Mouse (Mus musculus): ENCODE measurements around the gene Mpv17l. TPM values are rescaled to one million over a fixed set of nuclear protein-coding genes. Genes with fewer than 3 reads are reported as not detected.
"Not testable (repeated sequence)": the region's sequence is repeated elsewhere in the genome, so short reads cannot be mapped to it uniquely, and the experiment has no call there.

The Mpv17l gene
- total RNA-seq, 2 experiments from 2014 or later, result 0.32 to 0.33 TPM

- no peak for ATAC-seq (replicated peaks; ENCODE audit: poor library complexity)
These were observed 24.6 kb downstream of the Mpv17l start for GRCm38 (mm10) chr16:13927456-13928075.

- no peak for ATAC-seq (replicated peaks; ENCODE audit: poor library complexity)
These were observed 37.3 kb downstream of the Mpv17l start for GRCm38 (mm10) chr16:13940139-13940846.

GRCm38 (mm10) chr16:13940847-13941395 lies 38.0 kb downstream of the Mpv17l start:
- 0 out of 2 replicates have a peak, but pooled peaks have one; percentile 9 for ATAC-seq (replicated peaks; ENCODE audit: poor library complexity)

GRCm38 (mm10) chr16:13944178-13944577 lies 41.2 kb downstream of the Mpv17l start:
- ATAC-seq (replicated peaks; ENCODE audit: poor library complexity), result 0 out of 2 replicates have a peak, but pooled peaks have one; percentile 11

- ATAC-seq (replicated peaks; ENCODE audit: poor library complexity), result no peak
These were observed 41.8 kb downstream of the Mpv17l start for GRCm38 (mm10) chr16:13944752-13945151.

GRCm38 (mm10) chr16:13945153-13945552 lies 42.2 kb downstream of the Mpv17l start:
- ATAC-seq (replicated peaks; ENCODE audit: poor library complexity), result no peak

GRCm38 (mm10) chr16:13946306-13946705 lies 43.3 kb downstream of the Mpv17l start:
- ATAC-seq (replicated peaks; ENCODE audit: poor library complexity), result no peak

GRCm38 (mm10) chr16:13951245-13951644 lies 48.3 kb downstream of the Mpv17l start:
- no peak for ATAC-seq (replicated peaks; ENCODE audit: poor library complexity)

GRCm38 (mm10) chr16:13962053-13962452 lies 59.1 kb downstream of the Mpv17l start:
- ATAC-seq (replicated peaks; ENCODE audit: poor library complexity), result no peak

- ATAC-seq (replicated peaks; ENCODE audit: poor library complexity), result no peak
These were observed 66.1 kb downstream of the Mpv17l start for GRCm38 (mm10) chr16:13969096-13969495.

- no peak for ATAC-seq (replicated peaks; ENCODE audit: poor library complexity)
These were observed 69.1 kb downstream of the Mpv17l start for GRCm38 (mm10) chr16:13972051-13972450.

- ATAC-seq (replicated peaks; ENCODE audit: poor library complexity), result not testable (repeated sequence)
These were observed 73.5 kb downstream of the Mpv17l start for GRCm38 (mm10) chr16:13976358-13976896.

GRCm38 (mm10) chr16:13977026-13977425 lies 74.1 kb downstream of the Mpv17l start:
- not testable (repeated sequence) for ATAC-seq (replicated peaks; ENCODE audit: poor library complexity)

- ATAC-seq (replicated peaks; ENCODE audit: poor library complexity), result not testable (repeated sequence)
These were observed 78.8 kb downstream of the Mpv17l start for GRCm38 (mm10) chr16:13981726-13982125.

- ATAC-seq (replicated peaks; ENCODE audit: poor library complexity), result no peak
These were observed 80.2 kb downstream of the Mpv17l start for GRCm38 (mm10) chr16:13983161-13983560.

GRCm38 (mm10) chr16:13986197-13986573 lies 83.2 kb downstream of the Mpv17l start:
- ATAC-seq (replicated peaks; ENCODE audit: poor library complexity), result no peak

- peak; percentile 90 for ATAC-seq (replicated peaks; ENCODE audit: poor library complexity)
These were observed 83.9 kb downstream of the Mpv17l start, which contains the start of the genes 2900011O08Rik and Ifitm7 for GRCm38 (mm10) chr16:13986574-13987478. Gene 2900011O08Rik, plus strand, starts transcription at chr16:13986604. Gene Ifitm7, minus strand, starts transcription at chr16:13986888.

- no peak for ATAC-seq (replicated peaks; ENCODE audit: poor library complexity)
These were observed 89.7 kb downstream of the Mpv17l start for GRCm38 (mm10) chr16:13992518-13993248.

GRCm38 (mm10) chr16:13994076-13994475 lies 91.1 kb downstream of the Mpv17l start:
- ATAC-seq (replicated peaks; ENCODE audit: poor library complexity), result no peak

GRCm38 (mm10) chr16:13994502-13994901 lies 91.5 kb downstream of the Mpv17l start:
- no peak for ATAC-seq (replicated peaks; ENCODE audit: poor library complexity)

Data from megakaryocyte progenitor cell, adult 5-6 weeks (primary cell).